Mouse (Mus musculus) adrenal gland, adult (tissue): ENCODE data around the gene Ptgs1.

Source experiments
- DNase-seq, 2 experiments: peaks; one replicate each; pipeline ENCODE4 v3.0.0; 2022 to 2023; ENCODE audit warnings: low spot score in 1 of 2; ENCODE audit not compliant: inconsistent age in 2 of 2

The Ptgs1 gene

GRCm38 (mm10) chr2:36244705-36245104, 14.5 kb downstream of the Ptgs1 start:
- DNase-seq: no peak

GRCm38 (mm10) chr2:36247964-36248363, 17.7 kb downstream of the Ptgs1 start:
- no peak for DNase-seq

GRCm38 (mm10) chr2:36251156-36251555, 20.9 kb downstream of the Ptgs1 start:
- no peak for DNase-seq

GRCm38 (mm10) chr2:36252505-36252904, 22.3 kb downstream of the Ptgs1 start:
- DNase-seq: no peak

GRCm38 (mm10) chr2:36254445-36254844, 24.2 kb downstream of the Ptgs1 start:
- DNase-seq: no peak

- no peak for DNase-seq
These were observed 26.7 kb downstream of the Ptgs1 start for GRCm38 (mm10) chr2:36256931-36257330.

GRCm38 (mm10) chr2:36259382-36259781, 29.2 kb downstream of the Ptgs1 start:
- peak in 1 of 2 experiments; percentile 45 for DNase-seq

- DNase-seq: no peak
These were observed 29.7 kb downstream of the Ptgs1 start for GRCm38 (mm10) chr2:36259798-36260540.

- no peak for DNase-seq
These were observed 31.8 kb downstream of the Ptgs1 start for GRCm38 (mm10) chr2:36262025-36262424.

- DNase-seq: no peak
These were observed 39.2 kb downstream of the Ptgs1 start for GRCm38 (mm10) chr2:36269458-36269857.

- DNase-seq: no peak
These were observed 40.0 kb downstream of the Ptgs1 start for GRCm38 (mm10) chr2:36270186-36270585.

GRCm38 (mm10) chr2:36271085-36271484, 40.9 kb downstream of the Ptgs1 start:
- DNase-seq: no peak

- no peak for DNase-seq
These were observed 42.2 kb downstream of the Ptgs1 start for GRCm38 (mm10) chr2:36272288-36272950.

- DNase-seq: peak; percentile 38 to 93
These were observed 46.2 kb downstream of the Ptgs1 start for GRCm38 (mm10) chr2:36276454-36276853.

- DNase-seq: peak; percentile 16 to 65
These were observed 48.5 kb downstream of the Ptgs1 start for GRCm38 (mm10) chr2:36278760-36279159.

GRCm38 (mm10) chr2:36281138-36281537, 50.9 kb downstream of the Ptgs1 start:
- no peak for DNase-seq

- no peak for DNase-seq
These were observed 52.1 kb downstream of the Ptgs1 start for GRCm38 (mm10) chr2:36282301-36282700.
